Mouse (Mus musculus): Measurements from ENCODE around the gene Pramef17.
"Not testable (repeated sequence)": the region's sequence is repeated elsewhere in the genome, so short reads cannot be mapped to it uniquely, and the experiment has no call there.

DNA sequence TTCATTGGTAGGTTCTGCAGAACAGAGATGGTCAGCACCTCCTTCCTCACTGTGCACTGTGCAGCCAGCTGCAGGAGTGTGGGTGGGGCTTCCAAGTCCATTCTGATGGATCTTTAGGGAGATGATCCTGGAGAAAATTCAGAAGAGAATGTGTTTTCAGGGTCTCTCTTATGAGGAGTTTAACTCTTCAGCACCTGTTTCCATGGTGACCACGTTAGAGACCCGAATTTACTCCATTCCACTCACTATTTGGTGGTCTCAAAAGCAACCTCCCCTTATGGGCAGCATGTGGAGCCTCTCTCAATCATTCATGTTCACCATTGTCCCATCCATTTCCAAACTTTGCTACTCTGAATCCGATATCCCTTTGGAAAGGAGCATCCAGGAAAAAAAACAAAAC is at the start of gene Pramef17:
- TF ChIP-seq GATA1 (IDR thresholded peaks at IDR 0.05; ENCODE audit: borderline replicate concordance, low read length); FLI1 (IDR thresholded peaks at IDR 0.05; ENCODE audit: low read length): not testable (repeated sequence)
